Mouse (Mus musculus): ENCODE data around the gene Atp1a1. TPM values are rescaled to one million over a fixed set of nuclear protein-coding genes. Genes with fewer than 3 reads are reported as not detected.

Gene Atp1a1
- polyA plus RNA-seq (2017; shearing (Covaris generic)), result 10 to 100 TPM in 2 of 3 experiments, 1 to 10 TPM in 1; 9.7 to 26.3 (median 14.9) TPM

DNA sequence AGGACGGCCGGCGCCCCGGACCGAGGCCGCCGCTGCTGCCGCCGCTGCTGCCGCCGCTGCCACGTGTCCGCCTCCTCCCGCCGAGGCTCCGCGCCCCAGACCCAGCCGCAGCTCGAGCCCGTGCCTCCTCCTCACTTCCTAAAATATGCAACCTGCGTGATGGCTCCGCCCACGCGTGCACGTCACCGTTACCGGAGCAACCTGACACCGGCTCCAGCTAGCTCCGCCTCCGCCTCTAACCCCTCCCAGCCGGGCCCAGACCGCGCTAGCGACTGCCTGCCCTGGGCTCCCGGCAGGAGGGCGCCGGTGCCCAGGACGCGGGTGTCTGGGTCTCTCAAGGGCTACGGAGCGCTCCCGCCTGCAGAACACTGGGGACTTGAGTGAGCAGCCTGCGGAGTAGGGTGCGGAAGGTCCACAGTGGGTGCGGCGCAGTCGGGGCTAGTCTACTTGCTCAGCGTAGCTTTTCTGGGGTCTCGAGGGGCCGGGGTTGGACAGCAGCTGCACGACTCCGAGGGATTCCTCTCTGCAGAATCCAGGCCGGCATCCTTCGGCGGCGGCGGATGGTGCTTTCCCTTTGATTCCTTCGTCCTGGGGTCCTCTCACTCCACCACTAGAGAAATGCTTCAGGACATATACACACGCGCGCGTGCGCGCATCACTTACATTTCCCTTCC, at the start of gene Atp1a1:
Gene Atp1a1, minus strand, starts transcription at position 135 of the 674 bp plus-strand sequence.
- ATAC-seq, result peak; percentile 82

DNA sequence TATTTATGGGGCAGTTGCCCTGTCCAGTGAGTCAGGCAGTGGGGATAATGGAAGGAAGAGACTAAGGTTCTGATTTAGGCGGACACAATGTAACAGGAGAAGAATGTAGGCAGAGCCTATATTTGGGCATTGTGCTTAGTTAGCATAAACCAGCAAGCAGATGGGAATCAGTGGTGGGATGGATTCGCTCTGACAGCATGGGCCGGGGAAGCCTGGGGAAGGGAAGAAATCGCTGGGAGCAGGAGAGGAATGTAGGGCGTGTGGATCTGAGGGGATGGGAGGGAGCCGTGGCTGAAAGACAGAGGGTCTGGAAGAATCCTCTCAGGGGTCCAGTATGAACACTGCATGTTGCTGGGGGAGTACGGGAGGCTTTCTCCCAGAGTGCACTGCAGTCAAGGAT, 49.0 kb upstream of the Atp1a1 start:
- ATAC-seq, result no peak

DNA sequence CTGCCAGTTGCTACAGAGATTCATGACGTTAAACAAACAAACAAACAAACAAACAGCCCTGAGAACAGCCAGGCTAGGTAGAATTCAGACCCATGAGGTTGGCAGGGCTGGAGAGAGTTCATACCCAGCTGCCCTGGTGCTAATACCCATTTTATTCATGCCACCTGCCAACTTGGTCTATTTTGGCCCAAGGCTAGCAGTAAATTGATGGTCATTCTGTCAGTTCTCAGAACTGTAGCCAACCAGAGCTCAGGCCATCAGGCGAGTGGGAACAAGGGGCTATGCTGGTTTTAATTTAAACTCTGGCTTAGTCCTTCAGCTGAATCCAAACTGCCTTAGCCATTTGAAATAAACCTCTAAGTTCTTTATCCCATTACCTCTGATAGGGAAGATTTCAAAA, 48.5 kb upstream of the Atp1a1 start:
- ATAC-seq, result no peak

DNA sequence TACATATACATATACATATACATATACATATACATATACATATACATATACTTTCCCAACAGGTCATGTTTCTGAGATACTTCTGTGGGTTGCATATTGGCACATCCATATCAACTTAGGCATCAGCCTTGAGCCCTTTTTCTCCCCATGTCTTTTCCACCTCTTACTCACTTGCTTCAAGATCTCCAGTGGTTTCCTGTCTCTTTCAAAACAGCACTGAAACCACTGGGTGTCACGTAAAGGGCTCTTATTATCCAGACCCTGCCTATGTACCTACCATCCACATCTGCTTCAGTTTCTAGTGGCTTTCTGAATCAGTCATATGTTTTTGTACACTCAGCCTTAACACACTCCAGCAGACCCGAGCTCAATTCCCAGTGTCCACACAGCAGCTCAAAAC, 45.8 kb upstream of the Atp1a1 start:
- no peak for ATAC-seq

DNA sequence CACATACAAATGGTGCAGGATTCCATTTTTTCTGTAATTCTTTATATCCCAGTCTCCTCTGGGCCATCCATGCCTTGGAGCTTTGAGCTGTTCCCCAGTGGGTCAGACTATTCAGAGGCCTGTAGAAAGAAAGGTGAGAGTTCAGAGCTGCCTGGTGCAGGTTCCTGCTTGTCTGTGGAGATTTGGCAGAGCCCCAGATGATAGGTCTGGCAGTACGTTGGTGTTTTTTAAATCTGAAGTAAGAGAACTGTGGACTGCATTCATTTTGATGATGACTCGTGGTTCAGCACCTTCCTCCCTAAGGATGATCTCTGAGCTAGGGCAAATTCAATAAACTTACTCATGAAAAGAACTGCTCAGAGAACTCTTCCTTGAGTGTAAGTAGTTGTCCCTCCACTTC, 44.8 kb upstream of the Atp1a1 start:
- no peak for ATAC-seq

DNA sequence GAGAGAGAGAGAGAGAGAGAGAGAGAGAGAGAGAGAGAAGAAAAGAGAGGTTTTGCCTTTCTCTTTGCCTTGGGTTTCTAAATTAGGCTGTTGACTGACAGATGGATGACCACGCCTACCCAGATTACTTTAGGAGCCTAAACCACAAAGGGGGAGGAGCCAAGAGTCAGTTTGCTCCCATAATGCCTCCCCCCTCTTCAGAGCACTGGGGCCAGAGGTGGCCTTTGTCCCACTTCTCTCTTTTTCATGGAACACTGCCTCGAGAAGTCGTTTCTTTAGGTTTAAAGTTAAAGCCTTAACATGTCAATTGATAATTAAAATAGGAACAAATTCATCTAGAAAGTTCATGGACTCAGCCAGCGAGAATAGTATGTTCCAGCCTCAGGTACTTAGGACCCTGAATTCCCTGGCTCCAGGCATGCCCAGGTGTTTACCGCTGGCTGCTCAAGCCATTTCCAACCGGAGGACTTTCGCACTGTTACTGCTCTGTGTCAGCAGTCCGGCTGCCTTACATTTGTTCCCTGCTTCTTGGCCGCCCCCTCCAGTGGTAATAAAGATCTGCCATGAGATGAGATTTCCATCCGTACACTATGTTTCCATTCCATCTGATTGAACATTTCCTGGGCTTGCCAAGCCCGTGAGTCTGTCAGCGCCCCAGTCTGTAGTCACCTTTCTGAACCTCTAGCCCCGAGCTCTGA, 43.8 kb upstream of the Atp1a1 start:
- ATAC-seq, result no peak

DNA sequence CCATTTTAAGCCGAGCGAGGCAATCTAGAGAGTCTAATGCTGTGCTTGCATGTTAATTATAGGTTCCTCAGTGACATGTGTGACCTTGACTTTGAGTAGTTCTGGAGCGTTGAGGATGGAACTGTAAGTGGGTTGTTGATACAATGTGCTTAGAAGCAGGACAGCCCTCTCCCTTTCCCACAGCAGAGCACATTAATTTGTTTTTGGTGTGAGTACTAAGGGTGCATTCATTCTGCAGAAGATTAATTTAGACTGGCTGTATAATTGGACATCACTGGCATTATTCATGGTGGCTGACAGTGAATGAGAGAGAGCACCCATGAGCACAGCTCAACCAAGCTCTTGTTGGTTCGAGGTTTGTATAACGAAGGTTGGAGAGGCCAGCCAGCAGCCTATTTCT, 42.3 kb upstream of the Atp1a1 start:
- ATAC-seq, result no peak

DNA sequence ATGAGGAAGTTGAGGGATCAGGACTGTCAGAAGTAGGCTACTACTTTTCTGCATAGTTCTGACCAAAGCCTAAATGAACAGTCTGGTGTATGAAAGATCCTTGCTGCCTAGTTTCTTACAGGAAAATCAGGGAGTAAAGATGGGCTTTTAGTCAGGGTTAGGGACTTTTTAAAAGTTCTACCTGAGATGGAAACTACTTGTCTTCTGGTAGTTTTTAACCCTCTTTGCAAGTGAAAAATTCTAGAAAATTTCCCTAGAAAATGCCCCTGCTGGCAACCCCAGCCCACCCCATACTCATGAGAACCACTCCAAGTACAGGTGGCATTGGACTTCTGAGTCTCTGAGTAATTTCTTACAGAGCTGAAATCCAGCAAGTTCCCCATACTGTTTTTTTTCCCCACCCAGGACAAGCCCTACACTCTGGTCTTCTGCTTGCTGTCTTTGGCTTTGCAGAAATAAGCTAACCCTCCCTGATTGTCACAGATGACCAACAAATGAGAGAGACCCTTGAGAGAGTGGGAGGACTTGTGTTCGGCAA, 41.2 kb upstream of the Atp1a1 start:
- ATAC-seq, result no peak

DNA sequence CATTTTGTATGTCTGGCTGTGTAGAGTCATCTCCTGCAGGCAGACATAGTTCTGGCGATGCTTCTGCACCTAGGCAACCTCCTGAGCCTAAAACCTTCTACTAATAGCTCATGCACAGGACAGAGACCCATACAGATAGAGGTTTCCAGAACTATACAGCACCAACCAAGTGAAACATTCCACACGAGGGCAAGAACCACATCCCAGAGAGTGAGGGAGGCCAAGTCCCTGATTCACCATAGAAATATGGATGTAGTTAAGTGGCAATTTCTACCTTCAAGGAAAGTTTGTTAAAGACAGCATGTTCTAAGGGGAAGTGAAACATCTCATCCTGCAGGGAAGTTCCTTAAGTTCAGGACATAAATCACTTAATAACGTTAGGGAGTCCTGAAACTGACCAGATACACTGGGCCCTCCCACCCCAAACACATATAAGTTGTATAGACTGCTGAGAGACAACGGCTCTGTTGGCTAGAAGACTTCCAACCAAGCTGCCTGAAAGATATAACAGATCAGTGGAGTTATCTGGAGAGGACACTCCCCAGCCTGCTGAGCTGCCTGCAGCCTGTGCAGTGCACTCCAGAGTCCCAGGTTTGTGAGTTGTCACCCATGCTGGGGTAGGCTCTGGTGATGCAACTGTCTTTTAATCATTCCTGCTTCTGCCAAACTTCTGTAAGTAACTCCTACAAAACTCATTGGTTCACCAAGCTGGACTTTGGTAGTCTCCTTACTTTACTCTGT, 39.7 kb upstream of the Atp1a1 start:
- ATAC-seq, result no peak

DNA sequence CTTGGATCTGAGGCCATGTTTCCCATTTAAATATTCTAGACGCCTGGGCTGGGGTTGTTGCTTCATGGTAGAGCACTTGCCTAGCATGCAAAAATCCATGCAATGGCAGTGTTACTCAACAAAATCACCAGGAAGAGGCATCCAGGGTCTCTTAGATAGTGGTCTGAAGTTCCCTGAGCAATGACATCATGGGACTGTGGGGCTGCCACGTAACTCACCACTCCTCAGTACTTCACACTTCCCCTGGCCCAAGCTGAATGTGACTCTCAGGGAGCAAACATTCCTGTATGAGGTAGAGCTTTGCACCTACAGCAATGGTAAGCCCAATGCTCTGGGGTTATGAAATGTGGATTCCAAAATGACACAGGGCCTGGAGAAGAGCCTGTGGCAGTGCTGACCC, 38.8 kb upstream of the Atp1a1 start:
- ATAC-seq, result no peak

DNA sequence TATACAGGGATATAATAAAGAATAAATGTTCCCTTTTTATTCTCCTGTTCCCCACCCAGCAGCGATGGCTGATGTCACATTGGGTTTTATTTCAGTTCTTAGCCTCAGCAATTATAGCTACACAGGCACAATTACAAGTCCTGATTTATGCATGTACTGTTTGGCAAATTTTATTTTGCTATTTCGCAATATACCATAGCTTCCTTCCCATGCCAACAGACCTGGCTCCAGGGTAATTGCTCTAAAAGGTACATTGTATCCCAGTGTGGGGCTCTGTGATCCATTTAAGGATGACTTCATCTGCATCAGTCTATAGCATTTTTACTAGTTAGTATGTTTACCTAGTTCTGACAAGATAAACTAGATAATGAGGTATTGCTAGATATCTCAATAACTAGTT, 33.7 kb upstream of the Atp1a1 start:
- ATAC-seq, result no peak

DNA sequence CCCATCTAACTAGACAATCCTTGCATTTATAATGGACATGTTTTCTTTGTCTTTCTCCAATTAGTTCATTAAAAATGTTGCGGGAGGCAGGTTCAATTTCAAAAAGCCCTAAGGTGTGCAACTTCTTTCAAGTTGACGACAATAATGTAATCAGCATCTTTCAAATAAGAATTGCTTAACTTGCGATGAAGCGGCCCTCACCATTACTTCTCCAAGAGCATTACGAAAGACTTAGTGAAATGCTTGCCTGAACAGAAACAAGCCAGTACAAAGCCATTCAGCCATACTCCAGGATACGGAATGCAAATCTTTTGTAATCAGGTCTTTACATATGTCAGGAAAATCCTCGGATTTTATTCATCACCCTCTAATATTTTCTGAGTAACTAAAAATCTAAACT, 32.0 kb upstream of the Atp1a1 start:
- ATAC-seq, result no peak

DNA sequence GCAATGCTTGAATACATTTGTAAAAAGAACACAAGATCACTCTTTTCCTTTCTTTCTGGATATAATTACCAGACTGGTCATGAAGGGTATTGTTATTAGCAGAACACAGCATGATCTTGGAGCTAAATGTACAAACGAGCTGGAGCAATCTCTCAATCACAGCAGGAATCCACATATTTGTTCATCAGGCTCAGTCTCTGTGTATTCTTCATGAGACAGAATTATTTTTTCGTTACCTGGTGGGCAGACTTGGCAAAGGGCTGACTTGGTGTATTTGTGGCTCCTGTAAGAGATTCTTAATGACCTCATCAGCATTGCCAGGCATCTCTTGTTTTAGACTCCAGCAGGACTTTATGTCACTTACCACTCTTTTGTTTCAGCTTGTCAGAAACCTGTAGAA, 31.6 kb upstream of the Atp1a1 start:
- ATAC-seq, result no peak

DNA sequence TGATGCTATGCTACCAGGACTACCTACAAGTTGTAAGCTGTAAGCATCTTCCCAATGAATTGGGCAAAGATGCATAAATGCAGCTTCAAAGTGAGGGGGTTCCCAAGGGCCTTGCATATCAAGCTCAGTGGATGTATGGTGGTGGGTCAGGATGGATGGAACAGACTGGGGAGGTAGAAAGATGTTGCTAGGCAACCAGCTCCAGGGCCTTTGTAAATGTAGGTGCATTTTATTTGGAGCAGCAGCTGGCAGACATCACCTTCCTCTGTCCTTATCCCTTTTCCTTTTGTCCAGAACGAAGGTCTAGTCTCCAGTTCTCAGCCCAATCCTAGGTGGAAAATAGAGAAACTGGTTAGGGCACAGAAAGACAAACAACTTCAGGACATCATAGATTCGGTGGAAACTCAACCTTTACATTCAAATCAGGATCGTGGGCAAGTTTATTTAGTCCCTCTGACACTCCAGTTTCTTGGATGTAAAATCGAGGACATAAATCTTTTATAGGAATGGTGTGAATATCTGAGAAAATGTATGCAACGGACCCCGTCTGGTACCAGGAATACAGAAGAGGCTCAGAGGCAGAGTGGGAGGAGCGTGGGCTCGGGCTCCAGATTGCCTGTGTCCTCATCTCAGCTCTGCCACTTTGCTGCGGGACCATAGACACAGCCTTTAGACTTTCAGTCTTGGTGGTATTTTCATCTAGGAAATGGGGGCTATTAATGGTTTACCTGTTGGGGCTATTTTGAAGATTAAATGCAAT, 29.8 kb upstream of the Atp1a1 start:
- ATAC-seq, result no peak

DNA sequence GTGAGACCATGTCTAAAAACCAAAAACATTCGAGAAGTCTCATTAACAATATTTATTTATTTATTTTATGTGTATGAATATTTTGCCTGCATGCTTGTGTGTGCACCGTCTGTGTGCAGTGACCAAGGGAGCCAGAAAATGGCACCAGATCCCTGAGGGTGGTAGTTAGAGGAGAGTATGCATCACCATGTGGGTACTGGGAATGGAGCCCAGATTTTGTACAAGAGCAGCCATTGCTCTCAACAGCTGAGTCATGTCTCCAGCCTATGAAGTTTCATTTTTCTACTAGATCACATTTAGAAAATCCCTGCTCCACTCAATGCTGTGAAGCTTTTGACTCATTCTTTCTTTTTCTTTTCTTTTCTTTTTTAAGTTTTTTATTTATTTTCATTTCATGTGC, 23.8 kb upstream of the Atp1a1 start:
- ATAC-seq, result no peak

DNA sequence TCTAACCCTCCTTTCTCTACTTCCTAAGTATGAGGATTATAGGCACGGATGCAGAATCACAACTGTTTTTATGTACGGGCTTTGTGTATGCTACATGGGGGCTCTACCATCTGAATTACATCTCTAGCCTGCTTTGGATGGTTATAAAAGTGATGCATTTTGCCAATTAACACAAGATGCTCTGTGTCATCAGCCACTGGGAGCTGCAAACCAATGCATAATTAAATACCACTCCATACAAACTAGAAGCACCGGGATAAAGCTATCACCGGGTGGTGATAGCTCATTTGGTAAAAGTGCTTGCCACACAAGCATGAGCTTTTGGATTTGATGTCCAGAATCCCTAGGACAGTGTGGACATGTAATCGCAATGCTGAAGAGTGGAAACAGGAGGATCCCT, 19.8 kb upstream of the Atp1a1 start:
- no peak for ATAC-seq

DNA sequence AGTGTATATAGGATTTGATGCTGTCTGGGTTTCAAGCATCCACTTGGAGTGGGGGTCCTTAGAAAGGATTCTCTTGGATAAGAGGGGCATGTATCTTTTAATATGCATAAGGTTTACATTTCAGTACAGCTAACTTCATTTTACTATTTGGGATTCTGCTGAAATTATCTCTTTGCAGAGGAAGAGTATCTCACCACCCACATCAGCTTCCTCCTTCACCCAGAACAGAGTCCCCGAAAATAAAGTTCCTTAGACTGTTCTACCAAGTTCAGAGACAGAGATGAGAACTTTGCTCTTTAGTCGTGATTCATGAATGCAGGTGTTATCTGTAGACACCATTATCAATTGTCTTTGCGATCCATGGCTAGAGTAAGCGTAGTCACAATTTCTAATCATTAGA, 14.5 kb upstream of the Atp1a1 start:
- no peak for ATAC-seq

DNA sequence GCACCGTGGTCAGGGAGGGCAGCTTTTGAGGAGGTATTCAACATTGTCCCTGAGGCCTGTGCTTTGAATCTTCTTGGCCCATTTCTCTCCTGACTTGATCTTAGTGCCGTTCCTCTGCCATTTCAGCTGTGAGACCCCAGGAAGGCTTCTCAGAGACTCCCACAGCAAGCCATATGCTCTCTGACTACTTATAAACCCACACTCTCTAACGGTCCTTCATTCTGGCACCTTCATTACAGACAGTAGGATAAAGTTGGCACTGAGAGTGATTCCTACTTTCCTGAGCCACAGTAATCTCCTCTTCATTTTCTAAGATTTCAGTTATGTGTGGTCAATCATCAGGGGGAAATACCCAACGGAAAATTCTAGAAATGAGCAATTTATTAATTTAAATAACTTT, 14.0 kb upstream of the Atp1a1 start:
- ATAC-seq, result no peak

DNA sequence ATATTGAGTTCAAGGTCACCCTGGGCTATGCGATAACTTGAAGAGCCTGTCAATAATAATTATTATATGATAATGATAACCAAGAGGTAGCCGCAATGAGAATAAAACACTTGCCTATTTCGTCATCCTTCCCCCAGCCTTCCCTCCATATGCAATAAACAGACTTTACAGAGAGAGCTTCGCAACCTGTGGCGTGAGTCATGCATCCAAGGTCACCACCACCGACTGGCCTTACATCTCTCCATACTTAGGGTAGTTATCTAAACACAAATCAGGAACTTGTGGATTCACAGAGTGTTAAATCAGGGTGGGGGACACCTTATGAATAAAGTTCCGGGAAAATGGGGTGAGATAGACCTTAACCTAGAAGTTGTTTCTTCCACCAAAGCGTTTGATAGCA, 13.0 kb upstream of the Atp1a1 start:
- no peak for ATAC-seq

DNA sequence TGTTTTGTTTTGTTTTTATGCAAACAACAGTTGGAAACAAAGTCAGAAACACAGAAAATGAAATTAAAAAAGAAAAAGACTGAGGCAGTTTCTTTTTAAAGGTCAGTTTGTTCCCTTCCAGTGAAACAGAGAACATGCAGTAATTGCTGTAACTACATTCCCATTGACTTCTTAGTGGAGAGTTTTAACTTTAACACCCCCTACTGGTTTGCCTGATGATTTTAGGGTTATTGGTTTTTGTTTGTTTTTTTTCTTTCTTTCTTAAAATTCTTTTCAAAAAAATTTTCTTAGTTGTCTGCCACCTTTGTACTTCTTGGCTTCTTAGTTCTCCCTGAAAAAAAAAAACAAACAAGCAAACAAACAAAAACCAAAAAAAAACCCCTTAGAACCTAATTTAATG, 12.5 kb upstream of the Atp1a1 start:
- ATAC-seq, result no peak

DNA sequence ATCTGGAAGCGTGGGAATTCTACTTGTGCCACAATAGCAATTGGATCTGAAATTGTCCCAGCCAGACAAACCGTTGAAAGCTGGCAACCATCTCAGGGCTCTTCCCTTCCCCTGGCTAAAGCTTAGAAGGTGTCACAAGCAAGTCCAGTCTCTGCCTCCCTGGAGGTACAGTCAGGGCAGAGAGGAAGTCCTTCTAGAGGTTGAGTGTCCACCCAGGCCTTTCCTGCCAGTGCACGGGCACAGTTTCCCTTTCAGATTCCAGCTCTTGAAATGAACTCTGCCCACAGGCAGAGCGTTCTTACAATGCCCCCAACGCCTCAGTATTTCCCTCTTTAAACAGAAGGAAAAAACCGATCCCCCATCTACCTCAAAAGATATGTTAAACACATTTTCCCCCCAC, 11.4 kb upstream of the Atp1a1 start:
- ATAC-seq, result no peak

DNA sequence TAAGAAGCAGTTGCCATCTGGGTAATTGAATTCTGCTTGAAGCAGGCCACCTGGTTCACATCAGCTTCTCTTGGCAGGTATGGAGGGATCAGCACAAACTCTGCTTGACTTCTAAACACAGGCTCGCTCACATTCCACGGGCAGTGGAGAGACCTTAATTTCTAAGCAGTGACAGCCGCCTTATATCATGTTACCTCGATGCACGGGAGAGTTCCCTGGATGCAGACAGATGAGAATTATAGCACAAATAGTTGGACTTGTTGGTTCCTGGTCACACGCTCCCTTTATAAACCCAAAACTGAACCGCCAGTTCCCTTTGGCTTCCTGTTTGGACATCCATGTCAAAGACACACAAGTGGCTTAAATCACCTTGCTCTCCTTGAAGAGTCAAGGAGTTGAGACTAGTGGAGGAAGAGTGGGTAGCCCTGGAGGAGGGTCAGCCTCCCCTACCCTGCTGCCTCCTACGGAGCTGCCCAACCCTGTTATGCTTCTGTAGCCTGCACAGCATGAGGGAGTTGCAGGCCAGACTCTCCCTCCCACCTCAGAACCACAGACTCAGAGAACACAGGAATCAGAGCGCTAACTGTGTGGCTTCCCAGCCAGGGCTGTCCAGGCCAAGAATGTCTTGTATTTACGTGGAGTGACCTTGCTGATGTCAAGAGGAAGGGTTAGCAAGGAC, 7.5 kb upstream of the Atp1a1 start:
- no peak for ATAC-seq

All from inflammation-experienced regulatory T-cells, adult 6 months (primary cell).